Mouse (Mus musculus): ENCODE measurements around the gene Gpx6.
A peak's percentile ranks its signal among the peaks of the same experiment; 100 is the strongest.

The Gpx6 gene

GRCm38 (mm10) chr13:21326191-21326590 is 14.3 kb downstream of the Gpx6 start:
- DNase-seq: no peak

- DNase-seq: peak; percentile 67
Observed at GRCm38 (mm10) chr13:21326657-21327211, 14.8 kb downstream of the Gpx6 start.

GRCm38 (mm10) chr13:21327424-21327823 is 15.5 kb downstream of the Gpx6 start:
- no peak for DNase-seq

GRCm38 (mm10) chr13:21346610-21347009 is 34.7 kb downstream of the Gpx6 start, which contains the start of gene Olfr1367:
Olfr1367 (plus strand) TSS chr13:21346910.
- DNase-seq: no peak

GRCm38 (mm10) chr13:21350593-21350992 is 38.7 kb downstream of the Gpx6 start:
- no peak for DNase-seq

- peak; percentile 83 for DNase-seq
Observed at GRCm38 (mm10) chr13:21362621-21363248, 50.8 kb downstream of the Gpx6 start, which contains the start of gene Zscan12. Zscan12 (plus strand) TSS chr13:21362820.

- DNase-seq: peak; percentile 14
Observed at GRCm38 (mm10) chr13:21363719-21364118, 51.8 kb downstream of the Gpx6 start.

GRCm38 (mm10) chr13:21366635-21367034 is 54.7 kb downstream of the Gpx6 start:
- peak; percentile 28 for DNase-seq
